Mouse (Mus musculus) liver, postnatal 0 days (tissue): ENCODE measurements at regions not wholly inside any gene's neighbourhood (a gene's known extent, or its start where the extent isn't known, plus 50 kb on each side); places are given as distances from the start of the nearest gene placed in this dataset.

Source experiments
- CTCF ChIP-seq: sonication (generic); IDR thresholded peaks from 2 replicates; pipeline ENCODE4 v1.5.1; 2016; ENCODE audit warnings: antibody characterized with exemption, low read depth
- EP300 ChIP-seq: IDR thresholded peaks from 2 replicates; pipeline ENCODE4 v1.6.1; 2016; ENCODE audit warnings: antibody characterized with exemption, low read depth, mild to moderate bottlenecking

DNA sequence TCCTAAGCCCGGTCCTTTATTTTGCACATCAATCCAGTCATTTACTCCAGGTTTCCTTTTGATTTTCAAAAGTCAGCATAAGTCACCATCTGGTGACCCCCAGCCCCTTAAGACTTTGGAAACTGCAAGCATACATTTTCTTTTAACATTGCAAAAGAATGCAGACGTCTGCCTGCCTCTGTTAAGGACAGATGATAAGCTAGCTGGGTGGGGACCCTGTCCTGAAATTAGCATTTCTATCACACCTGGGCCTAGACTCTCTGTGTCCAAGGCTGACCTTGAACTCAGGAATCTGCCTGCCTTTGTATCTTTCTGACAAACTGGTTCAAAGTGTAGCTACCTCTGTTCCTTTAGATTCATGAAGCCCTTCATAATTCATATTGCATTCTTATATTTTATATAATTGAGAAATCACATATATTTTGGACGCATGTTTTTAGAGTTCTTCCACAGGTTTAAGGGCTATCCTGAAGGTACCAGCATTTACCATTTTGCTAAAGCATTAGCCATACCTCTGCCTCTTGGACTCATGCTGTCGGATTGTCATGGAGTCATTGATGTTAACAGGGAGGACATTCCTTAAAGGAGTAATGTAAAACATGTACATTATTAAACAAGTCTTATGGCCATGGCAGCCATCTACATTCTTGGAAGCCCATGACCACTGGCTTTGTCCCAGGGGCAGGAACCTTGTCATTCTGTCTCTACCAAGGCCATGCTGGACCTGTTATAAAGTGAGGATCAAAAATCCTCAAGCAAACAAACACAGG, 998.6 kb downstream of the Ntrk3 start:
- TF ChIP-seq CTCF, result no peak
- TF ChIP-seq EP300, result no peak
